Mouse (Mus musculus): ENCODE measurements around the gene Dop1b. TPM values are rescaled to one million over a fixed set of nuclear protein-coding genes. Genes with fewer than 3 reads are reported as not detected.

Dop1b gene
- total RNA-seq, 2 experiments from 2014 or later = 14.5 to 16.6 TPM

- no peak for DNase-seq (ENCODE audit: low spot score)
- intact Hi-C loops (cut with DNase I) = loop anchor here (10.0 kb wide), 1 partner anchor 101 kb away; the partner anchor contains the start of gene Cbr3
Observed at GRCm38 (mm10) chr16:93785805-93786204, 74.1 kb downstream of the Dop1b start.

- DNase-seq (ENCODE audit: low spot score) = no peak
- intact Hi-C loops (cut with DNase I) = loop anchor here (10.0 kb wide), 1 partner anchor 104 kb away; the partner anchor contains the start of gene Cbr3
Observed at GRCm38 (mm10) chr16:93788388-93788787, 76.7 kb downstream of the Dop1b start.

GRCm38 (mm10) chr16:93788881-93789280 is 77.2 kb downstream of the Dop1b start:
- intact Hi-C loops (cut with DNase I) = loop anchor here (10.0 kb wide), 1 partner anchor 104 kb away; the partner anchor contains the start of gene Cbr3
- DNase-seq (ENCODE audit: low spot score) = no peak

- no peak for DNase-seq (ENCODE audit: low spot score)
- intact Hi-C loops (cut with DNase I) = loop anchor here (10.0 kb wide), 1 partner anchor 105 kb away; the partner anchor contains the start of gene Cbr3
Observed at GRCm38 (mm10) chr16:93789971-93790755, 78.5 kb downstream of the Dop1b start.

GRCm38 (mm10) chr16:93792981-93793630 is 81.4 kb downstream of the Dop1b start:
- DNase-seq (ENCODE audit: low spot score) = no peak
- intact Hi-C loops (cut with DNase I) = no loop called here

GRCm38 (mm10) chr16:93794845-93795244 is 83.1 kb downstream of the Dop1b start:
- intact Hi-C loops (cut with DNase I) = no loop called here
- no peak for DNase-seq (ENCODE audit: low spot score)

GRCm38 (mm10) chr16:93795391-93795790 is 83.7 kb downstream of the Dop1b start:
- intact Hi-C loops (cut with DNase I) = no loop called here
- no peak for DNase-seq (ENCODE audit: low spot score)

GRCm38 (mm10) chr16:93797021-93797840 is 85.5 kb downstream of the Dop1b start:
- intact Hi-C loops (cut with DNase I) = no loop called here
- no peak for DNase-seq (ENCODE audit: low spot score)

GRCm38 (mm10) chr16:93797841-93798492 is 86.3 kb downstream of the Dop1b start:
- intact Hi-C loops (cut with DNase I) = no loop called here
- no peak for DNase-seq (ENCODE audit: low spot score)

GRCm38 (mm10) chr16:93798623-93799022 is 86.9 kb downstream of the Dop1b start:
- no peak for DNase-seq (ENCODE audit: low spot score)
- intact Hi-C loops (cut with DNase I) = no loop called here

GRCm38 (mm10) chr16:93799071-93799470 is 87.4 kb downstream of the Dop1b start:
- no peak for DNase-seq (ENCODE audit: low spot score)
- intact Hi-C loops (cut with DNase I) = no loop called here

GRCm38 (mm10) chr16:93799936-93800335 is 88.2 kb downstream of the Dop1b start:
- intact Hi-C loops (cut with DNase I) = no loop called here
- DNase-seq (ENCODE audit: low spot score) = no peak

- no peak for DNase-seq (ENCODE audit: low spot score)
- intact Hi-C loops (cut with DNase I) = no loop called here
Observed at GRCm38 (mm10) chr16:93807167-93807566, 95.5 kb downstream of the Dop1b start.

- peak; percentile 24 for DNase-seq (ENCODE audit: low spot score)
- intact Hi-C loops (cut with DNase I) = no loop called here
Observed at GRCm38 (mm10) chr16:93807961-93808554, 96.4 kb downstream of the Dop1b start.

GRCm38 (mm10) chr16:93815856-93816736 is 104.4 kb downstream of the Dop1b start:
- peak; percentile 66 for DNase-seq (ENCODE audit: low spot score)
- intact Hi-C loops (cut with DNase I) = loop anchor here (2.0 kb wide), 1 partner anchor 15 kb away; no protein-coding TSS in a partner anchor

- intact Hi-C loops (cut with DNase I) = loop anchor here (2.0 kb wide), 1 partner anchor 14 kb away; no protein-coding TSS in a partner anchor
Observed at GRCm38 (mm10) chr16:93816861-93817260, 105.2 kb downstream of the Dop1b start.

GRCm38 (mm10) chr16:93817371-93817770 is 105.7 kb downstream of the Dop1b start:
- intact Hi-C loops (cut with DNase I) = loop anchor here (2.0 kb wide), 1 partner anchor 13 kb away; no protein-coding TSS in a partner anchor
- DNase-seq (ENCODE audit: low spot score) = no peak

More at GRCm38 (mm10) chr16:93816861-93817260, 105.2 kb downstream of the Dop1b start:
- no peak for DNase-seq (ENCODE audit: low spot score)

- intact Hi-C loops (cut with DNase I) = no loop called here
Observed at GRCm38 (mm10) chr16:93818691-93819324, 107.1 kb downstream of the Dop1b start.

More at GRCm38 (mm10) chr16:93818691-93819324, 107.1 kb downstream of the Dop1b start:
- no peak for DNase-seq (ENCODE audit: low spot score)
